Mouse (Mus musculus) monocyte, adult 5-6 weeks (primary cell): ENCODE results near the gene Fbxw8. TPM values are rescaled to one million over a fixed set of nuclear protein-coding genes. Genes with fewer than 3 reads are reported as not detected.

Experiments used
- total RNA-seq: library from RNA; stranded (forward); fragments of 200-1000, 200-491, 200-594 nt; gene quantifications from 3 replicates; pipeline ENCODE4 v1.2.3, GENCODE M21; 2017

The Fbxw8 gene
- total RNA-seq, 1 experiment from 2014 or later: 10.3 TPM

Other genes with a start within 250 kb of the Fbxw8 start
- gene Fbxo21, start 178.7 kb downstream of the Fbxw8 start, total RNA-seq: 7.4 to 11.1 TPM (median 10.7 TPM) in 3 replicates
- gene Tesc, start 127.7 kb downstream of the Fbxw8 start, total RNA-seq: 1.9 to 6.9 TPM (median 2.7 TPM) in 3 replicates
- gene Hrk, start 9.2 kb upstream of the Fbxw8 start, total RNA-seq: not detected in 3 replicates
- not detected in 3 replicates for gene Rnft2, start 89.7 kb upstream of the Fbxw8 start, total RNA-seq
- 4.5 to 6.2 TPM (median 4.9 TPM) in 3 replicates for gene 2410131K14Rik, start 89.8 kb upstream of the Fbxw8 start, total RNA-seq